Mouse (Mus musculus): ENCODE measurements around the gene Hist1h2bh. TPM values are rescaled to one million over a fixed set of nuclear protein-coding genes. Genes with fewer than 3 reads are reported as not detected.

Hist1h2bh gene
- polyA plus RNA-seq, 1 experiment from 2014 or later: 0.79 TPM

DNA sequence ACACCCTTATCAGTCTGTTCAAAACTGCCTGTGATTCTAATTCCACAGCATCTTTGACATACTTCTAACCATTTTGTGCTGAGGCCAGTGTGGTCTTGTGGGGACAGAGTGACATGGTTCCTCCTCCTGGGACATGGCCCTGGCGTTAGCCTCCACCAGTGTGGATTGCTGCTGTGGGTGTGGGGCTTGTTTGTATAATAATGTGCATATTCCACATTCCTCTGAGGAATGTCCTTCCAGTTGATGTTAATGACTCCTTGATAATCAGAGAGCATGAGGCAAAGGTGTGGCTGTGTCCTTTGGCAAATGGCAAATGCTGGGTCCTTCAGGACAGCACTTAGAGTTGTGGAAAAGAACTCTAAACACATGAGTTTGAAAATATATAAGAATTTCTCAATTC is 29.7 kb downstream of the Hist1h2bh start:
- Histone ChIP-seq H3K27ac (replicated peaks; ENCODE audit: low read depth, low read length) (no peak overlapping the region), H3K9me3 (ENCODE audit: control insufficient read depth, low read length) (no peaks in the 10 kb centered on the region), H3K27me3 (ENCODE audit: control insufficient read depth, insufficient read depth, low read length) (no peaks in the 10 kb centered on the region), H3K36me3 (ENCODE audit: control insufficient read depth, insufficient read depth, low read length) (no peaks in the 10 kb centered on the region), H3K9ac (ENCODE audit: low read length) (no peak overlapping the region), H3K4me2 (ENCODE audit: low read depth, severe bottlenecking) (no peak overlapping the region), H3K4me3 (ENCODE audit: low read depth, low read length) (no peak overlapping the region), H3K4me1 (ENCODE audit: control insufficient read depth, insufficient read depth, low read length) (no peaks in the 10 kb centered on the region)
- 89% methylated on average over 1 of the region's 1 CpGs for WGBS
- ATAC-seq (ENCODE audit: insufficient number of reproducible peaks, low FRiP score, low TSS enrichment, low read depth) (no peak), DNase-seq (ENCODE audit: low spot score) (no peak)

GRCm38 (mm10) chr13:23510127-23510526 is 33.1 kb downstream of the Hist1h2bh start:
- ATAC-seq (ENCODE audit: insufficient number of reproducible peaks, low FRiP score, low TSS enrichment, low read depth): no peak

DNA sequence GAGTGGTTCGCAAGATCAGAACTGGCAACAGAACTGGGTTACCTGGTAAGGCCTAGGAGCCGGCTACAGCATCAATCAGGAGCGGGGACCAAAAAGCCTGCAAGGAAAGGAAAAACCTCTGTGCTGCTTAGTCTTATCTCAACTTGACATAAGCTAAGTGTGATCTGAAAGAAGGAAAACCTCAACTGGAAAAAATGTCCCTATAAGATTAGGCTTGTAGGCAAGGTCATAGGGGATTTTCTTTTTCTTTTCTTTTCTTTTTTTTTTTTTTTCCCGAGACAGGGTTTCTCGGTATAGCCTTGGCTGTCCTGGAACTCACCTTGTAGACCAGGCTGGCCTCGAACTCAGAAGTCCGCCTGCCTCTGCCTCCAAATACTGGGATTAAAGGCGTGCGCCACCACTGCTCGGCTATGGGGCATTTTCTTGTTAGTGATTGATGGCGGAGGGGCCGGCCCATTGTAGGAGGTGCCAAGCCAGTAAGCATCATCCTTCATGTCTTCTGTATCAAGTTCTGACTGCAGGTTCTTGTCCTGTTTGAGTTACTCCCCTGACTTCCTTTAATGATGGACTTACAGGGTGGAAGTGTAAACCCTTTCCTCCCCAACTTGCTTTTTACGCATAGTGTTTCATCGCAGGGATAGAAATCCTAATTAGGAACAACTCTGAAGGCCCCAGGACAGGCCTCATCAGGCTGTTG is 36.2 kb downstream of the Hist1h2bh start:
- WGBS: 10% methylated on average over 14 of the region's 14 CpGs
- ATAC-seq (ENCODE audit: insufficient number of reproducible peaks, low FRiP score, low TSS enrichment, low read depth) (no peak), DNase-seq (ENCODE audit: low spot score) (peak; percentile 58)
- H3K9me3 ChIP-seq (ENCODE audit: control insufficient read depth, low read length): no peaks in the 10 kb centered on the region
- no peak overlapping the region for H3K27ac ChIP-seq (replicated peaks; ENCODE audit: low read depth, low read length)
- no peaks in the 10 kb centered on the region for H3K27me3 ChIP-seq (ENCODE audit: control insufficient read depth, insufficient read depth, low read length)
- peaks cover 4% of the 10 kb centered on the region; the same call in 1 of the 2 replicates for H3K4me1 ChIP-seq (ENCODE audit: control insufficient read depth, insufficient read depth, low read length)
- no peak overlapping the region for H3K9ac ChIP-seq (ENCODE audit: low read length)
- peak overlapping the region; percentile 22 for H3K4me2 ChIP-seq (ENCODE audit: low read depth, severe bottlenecking)
- no peak overlapping the region for H3K4me3 ChIP-seq (ENCODE audit: low read depth, low read length)
- no peaks in the 10 kb centered on the region for H3K36me3 ChIP-seq (ENCODE audit: control insufficient read depth, insufficient read depth, low read length)

More at GRCm38 (mm10) chr13:23510127-23510526, 33.1 kb downstream of the Hist1h2bh start:
- DNase-seq (ENCODE audit: low spot score): no peak
- H3K9ac ChIP-seq (ENCODE audit: low read length): no peak overlapping the region
- no peak overlapping the region for H3K4me3 ChIP-seq (ENCODE audit: low read depth, low read length)
- peaks cover 2% of the 10 kb centered on the region; the same call in 1 of the 2 replicates for H3K4me1 ChIP-seq (ENCODE audit: control insufficient read depth, insufficient read depth, low read length)
- H3K27me3 ChIP-seq (ENCODE audit: control insufficient read depth, insufficient read depth, low read length): no peaks in the 10 kb centered on the region
- H3K36me3 ChIP-seq (ENCODE audit: control insufficient read depth, insufficient read depth, low read length): no peaks in the 10 kb centered on the region
- no peak overlapping the region for H3K27ac ChIP-seq (replicated peaks; ENCODE audit: low read depth, low read length)
- 31% methylated on average over 1 of the region's 1 CpGs for WGBS
- no peaks in the 10 kb centered on the region for H3K9me3 ChIP-seq (ENCODE audit: control insufficient read depth, low read length)
- H3K4me2 ChIP-seq (ENCODE audit: low read depth, severe bottlenecking): no peak overlapping the region

GRCm38 (mm10) chr13:23506351-23506750 is 36.8 kb downstream of the Hist1h2bh start:
- ATAC-seq (ENCODE audit: insufficient number of reproducible peaks, low FRiP score, low TSS enrichment, low read depth) (no peak; the same call in 1 of the 2 replicates), DNase-seq (ENCODE audit: low spot score) (peak; percentile 87)
- Histone ChIP-seq H3K4me2 (ENCODE audit: low read depth, severe bottlenecking) (peak overlapping the region; percentile 32), H3K9me3 (ENCODE audit: control insufficient read depth, low read length) (no peaks in the 10 kb centered on the region), H3K9ac (ENCODE audit: low read length) (no peak overlapping the region), H3K4me1 (ENCODE audit: control insufficient read depth, insufficient read depth, low read length) (peaks cover 4% of the 10 kb centered on the region; the same call in 1 of the 2 replicates), H3K27me3 (ENCODE audit: control insufficient read depth, insufficient read depth, low read length) (no peaks in the 10 kb centered on the region), H3K36me3 (ENCODE audit: control insufficient read depth, insufficient read depth, low read length) (no peaks in the 10 kb centered on the region), H3K27ac (replicated peaks; ENCODE audit: low read depth, low read length) (no peak overlapping the region), H3K4me3 (ENCODE audit: low read depth, low read length) (peak overlapping the region; percentile 9)
- 2% methylated on average over 13 of the region's 13 CpGs for WGBS

DNA sequence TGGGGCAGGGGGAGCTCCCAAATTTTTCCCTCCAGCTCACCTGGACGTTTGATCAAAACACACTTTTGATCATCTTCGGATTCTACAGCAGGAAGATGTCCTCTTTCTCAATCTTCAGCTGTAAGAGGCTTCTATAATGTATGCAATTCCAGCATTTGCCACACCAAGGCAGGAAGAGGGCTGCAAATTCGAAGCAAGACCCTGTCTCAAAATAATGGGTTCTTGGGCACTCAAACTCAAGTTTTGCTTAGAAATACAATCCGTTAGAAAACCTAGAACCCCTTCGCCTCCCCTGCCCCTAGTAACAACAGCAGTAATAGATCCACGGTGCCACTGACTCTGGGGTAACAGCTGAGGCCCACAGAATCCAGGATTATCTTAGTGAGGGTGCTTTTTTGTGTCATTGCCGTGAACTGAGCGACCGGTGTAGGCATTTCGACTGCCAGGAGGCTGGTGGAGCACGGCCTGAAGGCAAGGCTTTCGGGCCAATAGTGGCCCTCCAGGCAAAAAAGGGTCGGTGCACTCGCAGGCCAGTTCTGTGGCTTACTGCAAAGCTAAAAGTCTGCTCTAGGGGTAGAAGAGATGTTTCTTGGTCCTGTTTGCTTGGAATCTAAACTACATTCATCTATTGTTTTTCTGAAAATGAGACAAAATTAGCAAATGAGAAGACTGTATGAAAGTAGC is 37.4 kb downstream of the Hist1h2bh start:
- Histone ChIP-seq H3K36me3 (ENCODE audit: control insufficient read depth, insufficient read depth, low read length) (no peaks in the 10 kb centered on the region), H3K9me3 (ENCODE audit: control insufficient read depth, low read length) (no peaks in the 10 kb centered on the region), H3K4me1 (ENCODE audit: control insufficient read depth, insufficient read depth, low read length) (peaks cover 4% of the 10 kb centered on the region; the same call in 1 of the 2 replicates), H3K4me2 (ENCODE audit: low read depth, severe bottlenecking) (peak overlapping the region; percentile 32), H3K27me3 (ENCODE audit: control insufficient read depth, insufficient read depth, low read length) (no peaks in the 10 kb centered on the region), H3K9ac (ENCODE audit: low read length) (no peak overlapping the region), H3K27ac (replicated peaks; ENCODE audit: low read depth, low read length) (no peak overlapping the region), H3K4me3 (ENCODE audit: low read depth, low read length) (peak overlapping the region; percentile 9)
- 3% methylated on average over 14 of the region's 14 CpGs for WGBS
- peak; percentile 63 for DNase-seq (ENCODE audit: low spot score)
- ATAC-seq (ENCODE audit: insufficient number of reproducible peaks, low FRiP score, low TSS enrichment, low read depth): no peak

DNA sequence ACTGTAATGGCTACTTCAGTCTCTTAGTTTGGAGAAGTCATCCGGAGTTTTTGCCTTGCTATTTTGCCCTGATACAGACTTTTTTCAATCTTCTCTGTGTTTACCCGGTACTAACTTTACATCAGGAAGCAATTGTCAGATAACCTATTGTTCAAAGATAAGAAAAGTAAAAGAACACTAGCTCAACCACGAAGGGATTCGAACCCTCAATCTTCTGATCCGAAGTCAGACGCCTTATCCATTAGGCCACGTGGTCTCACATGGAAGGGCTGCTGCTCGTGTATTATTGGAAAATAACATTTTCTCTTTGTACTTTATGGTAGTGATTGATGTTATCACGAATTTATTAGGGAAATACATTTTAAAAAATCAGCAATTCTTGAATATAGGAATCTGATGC is 39.4 kb downstream of the Hist1h2bh start:
- H3K4me2 ChIP-seq (ENCODE audit: low read depth, severe bottlenecking): no peak overlapping the region; the same call in 1 of the 2 replicates
- no peak overlapping the region for H3K9ac ChIP-seq (ENCODE audit: low read length)
- H3K4me1 ChIP-seq (ENCODE audit: control insufficient read depth, insufficient read depth, low read length): peaks cover 8% of the 10 kb centered on the region; the same call in 1 of the 2 replicates
- 0 out of 2 replicates have a peak, but pooled peaks have one; percentile 46 for ATAC-seq (ENCODE audit: insufficient number of reproducible peaks, low FRiP score, low TSS enrichment, low read depth)
- no peak overlapping the region for H3K27ac ChIP-seq (replicated peaks; ENCODE audit: low read depth, low read length)
- no peaks in the 10 kb centered on the region for H3K27me3 ChIP-seq (ENCODE audit: control insufficient read depth, insufficient read depth, low read length)
- no peaks in the 10 kb centered on the region for H3K36me3 ChIP-seq (ENCODE audit: control insufficient read depth, insufficient read depth, low read length)
- WGBS: under 1% methylated on average over 9 of the region's 9 CpGs
- H3K4me3 ChIP-seq (ENCODE audit: low read depth, low read length): no peak overlapping the region
- H3K9me3 ChIP-seq (ENCODE audit: control insufficient read depth, low read length): no peaks in the 10 kb centered on the region
- peak; percentile 81 for DNase-seq (ENCODE audit: low spot score)

DNA sequence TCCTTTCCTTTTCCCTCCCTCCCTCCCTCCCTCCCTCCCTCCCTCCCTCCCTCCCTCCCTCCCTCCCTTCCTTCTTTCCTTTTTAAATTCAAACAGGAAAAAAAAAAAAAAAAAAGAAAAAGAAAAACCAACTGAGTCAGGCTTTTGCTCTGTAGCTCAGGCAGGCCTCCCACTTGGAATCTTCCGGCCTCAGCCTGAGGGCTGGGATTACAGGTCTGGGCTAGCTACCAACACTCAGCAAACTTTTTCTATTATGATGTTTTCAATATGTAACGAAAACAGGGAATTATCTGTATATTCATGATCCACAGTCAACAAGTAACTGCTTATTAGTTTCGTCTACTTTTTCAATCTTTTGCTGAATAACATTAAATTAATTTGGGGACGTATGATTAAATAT is 40.3 kb downstream of the Hist1h2bh start:
- H3K27ac ChIP-seq (replicated peaks; ENCODE audit: low read depth, low read length): no peak overlapping the region
- peaks cover 8% of the 10 kb centered on the region; the same call in 1 of the 2 replicates for H3K4me1 ChIP-seq (ENCODE audit: control insufficient read depth, insufficient read depth, low read length)
- H3K9ac ChIP-seq (ENCODE audit: low read length): no peak overlapping the region
- no peaks in the 10 kb centered on the region for H3K9me3 ChIP-seq (ENCODE audit: control insufficient read depth, low read length)
- H3K27me3 ChIP-seq (ENCODE audit: control insufficient read depth, insufficient read depth, low read length): no peaks in the 10 kb centered on the region
- ATAC-seq (ENCODE audit: insufficient number of reproducible peaks, low FRiP score, low TSS enrichment, low read depth): no peak
- H3K36me3 ChIP-seq (ENCODE audit: control insufficient read depth, insufficient read depth, low read length): no peaks in the 10 kb centered on the region
- H3K4me3 ChIP-seq (ENCODE audit: low read depth, low read length): no peak overlapping the region
- no peak overlapping the region for H3K4me2 ChIP-seq (ENCODE audit: low read depth, severe bottlenecking)
- 43% methylated on average over 4 of the region's 4 CpGs for WGBS
- no peak for DNase-seq (ENCODE audit: low spot score)

DNA sequence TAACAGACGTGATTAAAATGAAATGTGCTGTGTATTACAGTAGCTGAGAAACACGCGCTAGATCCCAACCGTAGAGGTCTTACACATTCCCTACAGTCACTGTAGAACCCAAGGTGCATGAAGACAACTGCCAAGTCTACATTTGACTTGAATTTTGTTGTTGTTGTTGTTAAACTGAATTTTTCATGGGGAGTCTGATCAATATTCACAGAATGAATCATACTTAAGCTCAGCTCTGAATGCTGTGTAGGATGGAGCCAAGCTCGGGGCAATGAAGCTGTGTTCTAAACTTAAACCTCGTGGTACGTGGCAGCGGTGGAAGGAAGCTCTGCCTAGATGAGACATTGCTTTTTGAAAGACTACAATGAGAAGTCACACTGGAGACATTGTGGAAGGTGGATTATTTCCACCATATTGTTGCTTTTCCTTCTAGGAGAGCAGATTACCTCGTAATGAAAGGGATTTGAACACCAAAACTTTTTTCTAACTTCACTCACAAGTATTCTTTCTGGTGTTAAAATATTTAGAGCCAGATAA is 41.1 kb downstream of the Hist1h2bh start:
- no peaks in the 10 kb centered on the region for H3K27me3 ChIP-seq (ENCODE audit: control insufficient read depth, insufficient read depth, low read length)
- no peak overlapping the region for H3K27ac ChIP-seq (replicated peaks; ENCODE audit: low read depth, low read length)
- H3K9me3 ChIP-seq (ENCODE audit: control insufficient read depth, low read length): no peaks in the 10 kb centered on the region
- WGBS: 34% methylated on average over 9 of the region's 9 CpGs
- peaks cover 8% of the 10 kb centered on the region; the same call in 1 of the 2 replicates for H3K4me1 ChIP-seq (ENCODE audit: control insufficient read depth, insufficient read depth, low read length)
- DNase-seq (ENCODE audit: low spot score): no peak
- H3K4me3 ChIP-seq (ENCODE audit: low read depth, low read length): no peak overlapping the region; the same call in 1 of the 2 replicates
- peak overlapping the region; percentile 25 for H3K4me2 ChIP-seq (ENCODE audit: low read depth, severe bottlenecking)
- no peak overlapping the region for H3K9ac ChIP-seq (ENCODE audit: low read length)
- no peaks in the 10 kb centered on the region for H3K36me3 ChIP-seq (ENCODE audit: control insufficient read depth, insufficient read depth, low read length)
- no peak for ATAC-seq (ENCODE audit: insufficient number of reproducible peaks, low FRiP score, low TSS enrichment, low read depth)

All from limb, embryonic 11.5 days (tissue).